Mouse (Mus musculus) embryonic fibroblast, embryonic 13.5 days (primary cell): ENCODE data around the gene Ankrd39.

Source experiments
- CTCF ChIP-seq: IDR thresholded peaks from 2 replicates; pipeline ENCODE4 v1.5.1; 2011; ENCODE audit warnings: mild to moderate bottlenecking, control low read depth, low read length, moderate library complexity, borderline replicate concordance; ENCODE audit not compliant: insufficient read depth
- POLR2A ChIP-seq: IDR thresholded peaks from 2 replicates; pipeline ENCODE4 v1.6.1; 2011; ENCODE audit warnings: low read depth, mild to moderate bottlenecking, control low read depth, low read length, moderate library complexity

DNA sequence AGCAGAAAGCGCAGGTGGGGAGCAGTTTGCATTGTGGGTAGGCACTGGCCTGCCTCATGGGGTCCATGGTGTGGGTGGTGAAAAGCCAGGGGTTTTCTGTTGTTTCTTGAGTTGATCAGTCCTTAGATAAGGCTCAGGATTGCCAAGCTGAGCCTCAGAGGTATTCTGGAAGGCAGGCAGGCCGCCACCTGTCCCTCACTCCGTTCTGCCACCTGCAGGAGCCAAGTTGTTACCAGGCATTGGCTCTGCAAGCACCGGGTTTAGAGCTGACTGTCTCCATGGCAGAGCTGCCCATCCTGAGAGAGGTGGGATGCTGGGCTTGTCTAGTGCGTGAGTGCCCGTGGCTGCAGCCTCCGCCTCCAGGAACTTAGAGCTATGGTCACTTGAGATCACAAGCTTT lies 25.0 kb downstream of the Ankrd39 start:
- TF ChIP-seq CTCF = no peak
- no peak for TF ChIP-seq POLR2A
